Mouse (Mus musculus) stomach, postnatal 0 days (tissue): ENCODE measurements at regions not wholly inside any gene's neighbourhood (a gene's known extent, or its start where the extent isn't known, plus 50 kb on each side); places are given as distances from the start of the nearest gene placed in this dataset.

Experiments used
- ATAC-seq: fragments of 200-750 bp; cut with Nextera tagmentation; 2 replicates; pipeline ENCODE4 v1.8.0; 2017; ENCODE audit not compliant: low FRiP score, low TSS enrichment
- DNase-seq: peaks from one replicate; pipeline ENCODE4 v3.0.0-alpha.2; 2016; ENCODE audit warnings: low spot score
- H3K27ac ChIP-seq: fragments of 300-500 bp; sonication (generic); replicated peaks from 2 replicates; pipeline ENCODE4 v1.5.1; 2014; ENCODE audit warnings: mild to moderate bottlenecking, control low read depth
- H3K27me3 ChIP-seq: fragments of 300-500 bp; sonication (generic); 2 replicates; pipeline ENCODE4 v1.6.1; 2014; ENCODE audit warnings: low read length; ENCODE audit not compliant: control insufficient read depth, insufficient read depth
- H3K36me3 ChIP-seq: fragments of 300-500 bp; sonication (generic); 2 replicates; pipeline ENCODE4 v1.6.1; 2014; ENCODE audit warnings: low read length, mixed read lengths; ENCODE audit not compliant: control insufficient read depth, insufficient read depth
- H3K4me1 ChIP-seq: fragments of 300-500 bp; sonication (generic); replicated peaks from 2 replicates; pipeline ENCODE4 v1.6.1; 2014; ENCODE audit warnings: antibody characterized with exemption; ENCODE audit not compliant: control insufficient read depth, insufficient read depth
- H3K4me2 ChIP-seq: fragments of 300-500 bp; sonication (generic); replicated peaks from 2 replicates; pipeline ENCODE4 v1.6.1; 2014; ENCODE audit warnings: low read depth, mild to moderate bottlenecking, control low read depth, moderate library complexity
- H3K4me3 ChIP-seq: fragments of 300-500 bp; sonication (generic); 2 replicates; pipeline ENCODE4 v1.5.1; 2014; ENCODE audit warnings: low read depth, low read length, control low read depth
- H3K9ac ChIP-seq: fragments of 300-500 bp; sonication (generic); 2 replicates; pipeline ENCODE4 v1.6.1; 2014; ENCODE audit warnings: mild to moderate bottlenecking, low read length, control low read depth, mixed read lengths
- H3K9me3 ChIP-seq: fragments of 300-500 bp; sonication (generic); 2 replicates; pipeline ENCODE4 v1.6.1; 2016; ENCODE audit warnings: low read length; ENCODE audit not compliant: control insufficient read depth
- CTCF ChIP-seq: IDR thresholded peaks from 2 replicates; pipeline ENCODE4 v1.5.1; 2016; ENCODE audit warnings: antibody characterized with exemption, low read depth, mild to moderate bottlenecking, moderate library complexity
- EP300 ChIP-seq: optimal IDR thresholded peaks from 2 replicates; pipeline ENCODE3; 2016; ENCODE audit warnings: antibody characterized with exemption

DNA sequence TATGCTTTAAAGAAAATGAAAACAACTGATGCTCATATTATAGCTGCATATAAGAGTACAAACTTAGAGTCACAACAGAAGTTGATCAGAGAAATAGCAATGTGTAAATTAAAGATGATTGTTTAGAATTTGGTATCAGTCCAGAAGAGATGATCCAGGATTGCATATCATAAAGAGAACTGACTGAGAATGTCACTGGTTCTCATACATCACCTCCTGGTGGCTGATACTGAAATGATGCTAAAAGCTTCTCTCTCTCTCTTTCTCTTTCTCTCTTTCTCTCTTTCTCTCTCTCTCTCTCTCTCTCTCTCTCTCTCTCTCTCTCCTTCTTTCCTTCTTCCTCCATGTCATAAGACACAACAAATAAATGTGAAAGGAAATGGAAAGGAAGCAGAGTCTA lies 588.5 kb downstream of the Kctd8 start:
- DNase-seq = no peak
- TF ChIP-seq CTCF (no peak), EP300 (no peak)

More for the DNA sequence above, 588.5 kb downstream of the Kctd8 start:
- Histone ChIP-seq H3K4me3 (no peak overlapping the region), H3K27me3 (no peaks in the 10 kb centered on the region), H3K27ac (no peak overlapping the region), H3K4me2 (no peak overlapping the region), H3K36me3 (no peaks in the 10 kb centered on the region), H3K4me1 (no peaks in the 10 kb centered on the region), H3K9me3 (no peaks in the 10 kb centered on the region), H3K9ac (no peak overlapping the region)
- no peak for ATAC-seq
